Mouse (Mus musculus) myocyte (in vitro differentiated cells): ENCODE data around the gene Gm4847.

Experiments
- POLR2A ChIP-seq: IDR thresholded peaks from one replicate; pipeline ENCODE4 v1.6.1; 2011; ENCODE audit warnings: low read depth, mild to moderate bottlenecking, control low read depth, moderate library complexity; ENCODE audit not compliant: insufficient read length
- POLR2AphosphoS2 ChIP-seq: IDR thresholded peaks from one replicate; pipeline ENCODE4 v1.6.1; 2011; ENCODE audit warnings: low read depth, control low read depth; ENCODE audit not compliant: insufficient read length

DNA sequence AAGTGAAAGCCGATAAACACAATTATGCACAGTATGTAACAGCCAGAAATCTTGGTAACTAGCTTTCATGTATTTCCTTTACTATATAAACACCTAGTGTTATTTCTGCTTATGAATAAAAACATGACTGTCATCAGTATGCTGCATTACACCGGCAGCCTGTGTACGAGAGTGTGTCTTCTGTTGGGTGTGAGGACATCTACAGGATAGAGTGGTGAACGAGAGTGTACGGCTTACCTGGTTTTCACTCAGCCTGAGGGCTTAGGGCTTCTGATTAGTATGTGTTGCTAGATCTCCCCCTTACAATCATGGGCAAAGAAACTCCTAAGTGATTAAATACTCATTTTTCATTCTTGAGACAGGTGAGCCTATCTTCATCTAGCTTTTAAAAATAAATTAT, 21.8 kb upstream of the Gm4847 start:
- TF ChIP-seq POLR2AphosphoS2 (no peak), POLR2A (no peak)
